In the genomic region with DNA sequence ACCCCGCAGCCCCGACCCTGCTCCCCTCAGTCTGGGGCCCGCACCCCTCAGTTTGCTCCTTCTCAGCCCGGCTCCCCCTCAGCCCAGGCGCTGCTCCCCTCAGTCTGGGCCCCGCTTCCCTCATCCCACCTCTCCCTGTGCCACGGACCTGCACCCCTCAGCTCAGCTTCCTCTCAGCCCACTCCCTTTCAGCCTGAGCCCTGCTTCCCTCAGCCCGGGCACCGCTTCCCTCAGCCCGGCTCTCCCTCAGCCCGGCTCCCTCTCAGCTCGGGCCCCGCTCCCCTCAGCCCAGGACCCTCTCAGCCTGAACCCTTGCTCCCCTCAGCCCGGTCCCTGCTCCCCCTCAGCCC, we compare ENCODE assay signal across 8 mouse cellular contexts. TPM values are rescaled to one million over a fixed set of nuclear protein-coding genes. Genes with fewer than 3 reads are reported as not detected.
DNase-seq lines count a peak whose midpoint lies in the region; ATAC-seq lines count a peak whose summit lies in the region.

No protein-coding gene starts in this region.

- no peaks in the 10 kb centered on the region for H3K9me3 ChIP-seq in heart, embryonic 16.5 days (replicated peaks; ENCODE audit: control insufficient read depth, low read length)
- H3K9me3 ChIP-seq in liver, embryonic 16.5 days (replicated peaks; ENCODE audit: control insufficient read depth, low read length), result no peaks in the 10 kb centered on the region
- no peaks in the 10 kb centered on the region for H3K9me3 ChIP-seq in neural tube, embryonic 15.5 days (replicated peaks)

- WGBS in heart, embryonic 16.5 days, result 1% methylated on average over 11 of the region's 14 CpGs
- WGBS in liver, embryonic 16.5 days (ENCODE audit: insufficient replicate concordance), result under 1% methylated on average over 14 of the region's 14 CpGs
- 1% methylated on average over 14 of the region's 14 CpGs for WGBS in neural tube, embryonic 15.5 days

- no peaks in the 10 kb centered on the region for H3K27me3 ChIP-seq in heart, embryonic 16.5 days (ENCODE audit: control insufficient read depth, insufficient read depth, low read length)
- H3K27me3 ChIP-seq in liver, embryonic 16.5 days (ENCODE audit: control insufficient read depth, insufficient read depth, low read depth, low read length), result no peaks in the 10 kb centered on the region
- H3K27me3 ChIP-seq in neural tube, embryonic 15.5 days (replicated peaks), result no peaks in the 10 kb centered on the region

- peak overlapping the region; percentile 93 for H3K27ac ChIP-seq in heart, embryonic 16.5 days (ENCODE audit: low read length)
- H3K27ac ChIP-seq in liver, embryonic 16.5 days (ENCODE audit: low read length), result peak overlapping the region; percentile 90
- peak overlapping the region; percentile 94 for H3K27ac ChIP-seq in neural tube, embryonic 15.5 days (replicated peaks)

- H3K9ac ChIP-seq in heart, embryonic 16.5 days (ENCODE audit: low read length), result peak overlapping the region; percentile 93
- peak overlapping the region; percentile 89 for H3K9ac ChIP-seq in liver, embryonic 16.5 days (ENCODE audit: low read depth, low read length)
- peak overlapping the region; percentile 78 for H3K9ac ChIP-seq in neural tube, embryonic 15.5 days (replicated peaks)

- no peak for DNase-seq in frontal cortex, postnatal 10 days (ENCODE audit: low spot score in 2 of 2)
- DNase-seq in thymus, adult 18-20 months, result peak; percentile 28 to 32
- no peak for DNase-seq in thymus, postnatal 4 days
- no peak for DNase-seq in urinary bladder, postnatal 10 days (ENCODE audit: low spot score)

- H3K36me3 ChIP-seq in heart, embryonic 16.5 days (ENCODE audit: control insufficient read depth, insufficient read depth), result no peaks in the 10 kb centered on the region
- H3K36me3 ChIP-seq in liver, embryonic 16.5 days (ENCODE audit: control insufficient read depth, insufficient read depth), result no peaks in the 10 kb centered on the region
- no peaks in the 10 kb centered on the region; the same call in 1 of the 2 replicates for H3K36me3 ChIP-seq in neural tube, embryonic 15.5 days

- H3K4me2 ChIP-seq in heart, embryonic 16.5 days (ENCODE audit: low read depth, low read length), result peak overlapping the region; percentile 100
- peak overlapping the region; percentile 100 for H3K4me2 ChIP-seq in liver, embryonic 16.5 days (ENCODE audit: low read depth, low read length)
- H3K4me2 ChIP-seq in neural tube, embryonic 15.5 days, result peak overlapping the region; percentile 95

- peak overlapping the region; percentile 90 for H3K4me3 ChIP-seq in heart, embryonic 16.5 days (ENCODE audit: low read length)
- H3K4me3 ChIP-seq in liver, embryonic 16.5 days (ENCODE audit: low read depth, low read length), result peak overlapping the region; percentile 90
- H3K4me3 ChIP-seq in neural tube, embryonic 15.5 days (replicated peaks), result peak overlapping the region; percentile 84

- peaks cover 8% of the 10 kb centered on the region for H3K4me1 ChIP-seq in heart, embryonic 16.5 days (ENCODE audit: control insufficient read depth, insufficient read depth, low read length)
- H3K4me1 ChIP-seq in liver, embryonic 16.5 days (ENCODE audit: control insufficient read depth, low read depth, low read length), result peaks cover 49% of the 10 kb centered on the region
- H3K4me1 ChIP-seq in neural tube, embryonic 15.5 days, result peaks cover 17% of the 10 kb centered on the region

- peak; percentile 36 for ATAC-seq in frontal cortex, adult (ENCODE audit: low TSS enrichment)
- no peak; the same call in 1 of the 2 replicates for ATAC-seq in heart, embryonic 16.5 days (replicated peaks; ENCODE audit: extremely low read depth, insufficient read depth, low FRiP score)
- peak; percentile 3; the same call in 1 of the 2 replicates for ATAC-seq in liver, embryonic 16.5 days (ENCODE audit: low read depth)
- no peak; the same call in 1 of the 2 replicates for ATAC-seq in neural tube, embryonic 15.5 days (ENCODE audit: low FRiP score)

RNA-seq across cellular contexts. Expression of gene Sgpl1, which starts 0.7 kb away (rescaled TPM):
- polyA plus RNA-seq in heart, embryonic 16.5 days (2015; fragmentation: Nextera tagmentation; extraction: Ambion mirVana), result 35.5 and 41.1 TPM in 2 replicates
- polyA plus RNA-seq in liver, embryonic 16.5 days (2015; fragmentation: Nextera tagmentation; extraction: Ambion mirVana), result 20.1 and 22.0 TPM in 2 replicates
- polyA plus RNA-seq in neural tube, embryonic 15.5 days (2015; fragmentation: Nextera tagmentation; extraction: Ambion mirVana), result 39.0 and 55.6 TPM in 2 replicates

RNA-seq across cellular contexts. Expression of gene Tbata, which starts 25.0 kb away (rescaled TPM):
- 34.0 and 89.2 TPM in 2 replicates for polyA plus RNA-seq in heart, embryonic 16.5 days (2015; fragmentation: Nextera tagmentation; extraction: Ambion mirVana)
- polyA plus RNA-seq in liver, embryonic 16.5 days (2015; fragmentation: Nextera tagmentation; extraction: Ambion mirVana), result not detected in 2 replicates
- 73.7 TPM in 1 of 2 replicates, not detected in the other for polyA plus RNA-seq in neural tube, embryonic 15.5 days (2015; fragmentation: Nextera tagmentation; extraction: Ambion mirVana)

RNA-seq across cellular contexts. Expression of gene Pcbd1, which starts 57.7 kb away (rescaled TPM):
- 53.5 and 60.1 TPM in 2 replicates for polyA plus RNA-seq in heart, embryonic 16.5 days (2015; fragmentation: Nextera tagmentation; extraction: Ambion mirVana)
- polyA plus RNA-seq in liver, embryonic 16.5 days (2015; fragmentation: Nextera tagmentation; extraction: Ambion mirVana), result 210 and 223 TPM in 2 replicates
- 48.6 and 52.2 TPM in 2 replicates for polyA plus RNA-seq in neural tube, embryonic 15.5 days (2015; fragmentation: Nextera tagmentation; extraction: Ambion mirVana)

Comparison
In these comparisons a context has a peak if more than half of its experiments do, and no peak if none do; other contexts are left out.
1. DNase-seq: peak in thymus, adult 18-20 months (2 of 2); none in frontal cortex, postnatal 10 days (0 of 2), thymus, postnatal 4 days (single experiment) and urinary bladder, postnatal 10 days (single experiment).
2. ATAC-seq: peak in frontal cortex, adult (single experiment) and liver, embryonic 16.5 days (single experiment); none in heart, embryonic 16.5 days (single experiment) and neural tube, embryonic 15.5 days (single experiment).
3. Peak in every context shown above with its lines, with median percentiles within 50 percentile points of each other: H3K27ac ChIP-seq, H3K4me2 ChIP-seq, H3K4me3 ChIP-seq and H3K9ac ChIP-seq.